Mouse (Mus musculus): Measurements from ENCODE around the gene Zfp609.

The Zfp609 gene

GRCm38 (mm10) chr9:65645984-65646383 is 181.4 kb downstream of the Zfp609 start:
- ATAC-seq (ENCODE audit: insufficient number of reproducible peaks, low FRiP score, low TSS enrichment) = no peak

GRCm38 (mm10) chr9:65644960-65645359 is 182.4 kb downstream of the Zfp609 start:
- ATAC-seq (ENCODE audit: insufficient number of reproducible peaks, low FRiP score, low TSS enrichment) = no peak

- no peak for ATAC-seq (ENCODE audit: insufficient number of reproducible peaks, low FRiP score, low TSS enrichment)
Observed at GRCm38 (mm10) chr9:65642546-65642945, 184.8 kb downstream of the Zfp609 start.
